Mouse (Mus musculus): Measurements from ENCODE around the gene Trappc1.

Gene Trappc1

DNA sequence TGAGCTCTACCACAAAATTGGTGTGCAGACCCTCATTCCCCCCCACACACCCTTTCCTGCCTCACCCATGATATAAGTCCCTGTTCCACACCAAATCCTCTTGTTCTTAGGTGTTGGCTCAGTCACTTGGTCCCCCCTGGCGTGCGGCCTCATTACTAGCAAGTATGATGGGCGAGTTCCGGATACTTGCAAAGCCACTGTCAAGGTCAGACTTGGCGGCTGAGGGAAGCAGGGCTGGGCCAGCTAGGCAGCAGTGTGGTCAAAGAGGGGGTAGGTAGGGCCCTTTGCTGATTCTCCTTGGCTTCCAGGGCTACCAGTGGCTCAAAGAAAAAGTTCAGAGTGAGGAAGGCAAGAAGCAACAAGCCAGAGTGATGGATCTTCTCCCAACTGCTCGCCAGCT lies 7.4 kb downstream of the Trappc1 start:
- no peak for DNase-seq

GRCm38 (mm10) chr11:69331929-69332405 lies 8.2 kb downstream of the Trappc1 start:
- DNase-seq, result peak; percentile 77 to 80

GRCm38 (mm10) chr11:69332713-69333253 lies 9.0 kb downstream of the Trappc1 start:
- no peak for DNase-seq

DNA sequence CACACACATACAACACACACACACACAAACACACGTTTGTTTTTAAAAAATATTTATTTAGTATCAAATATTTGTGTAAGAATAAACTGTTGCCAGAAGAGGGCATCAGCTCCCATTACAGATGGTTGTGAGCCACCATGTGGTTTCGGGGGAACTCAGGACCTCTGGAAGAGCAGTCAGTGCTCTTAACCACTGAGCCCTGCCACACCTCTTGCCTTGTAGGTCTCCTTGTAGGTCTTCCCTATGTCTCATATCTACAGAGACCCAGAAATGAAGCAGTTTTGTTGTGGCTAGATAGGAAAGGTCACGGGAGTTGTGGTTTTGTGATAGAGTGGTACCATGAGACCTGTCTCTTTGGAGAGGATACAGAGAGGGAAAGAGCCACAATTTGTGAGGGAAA lies 10.1 kb downstream of the Trappc1 start:
- no peak for DNase-seq

GRCm38 (mm10) chr11:69334796-69335195 lies 11.0 kb downstream of the Trappc1 start:
- no peak for DNase-seq

DNA sequence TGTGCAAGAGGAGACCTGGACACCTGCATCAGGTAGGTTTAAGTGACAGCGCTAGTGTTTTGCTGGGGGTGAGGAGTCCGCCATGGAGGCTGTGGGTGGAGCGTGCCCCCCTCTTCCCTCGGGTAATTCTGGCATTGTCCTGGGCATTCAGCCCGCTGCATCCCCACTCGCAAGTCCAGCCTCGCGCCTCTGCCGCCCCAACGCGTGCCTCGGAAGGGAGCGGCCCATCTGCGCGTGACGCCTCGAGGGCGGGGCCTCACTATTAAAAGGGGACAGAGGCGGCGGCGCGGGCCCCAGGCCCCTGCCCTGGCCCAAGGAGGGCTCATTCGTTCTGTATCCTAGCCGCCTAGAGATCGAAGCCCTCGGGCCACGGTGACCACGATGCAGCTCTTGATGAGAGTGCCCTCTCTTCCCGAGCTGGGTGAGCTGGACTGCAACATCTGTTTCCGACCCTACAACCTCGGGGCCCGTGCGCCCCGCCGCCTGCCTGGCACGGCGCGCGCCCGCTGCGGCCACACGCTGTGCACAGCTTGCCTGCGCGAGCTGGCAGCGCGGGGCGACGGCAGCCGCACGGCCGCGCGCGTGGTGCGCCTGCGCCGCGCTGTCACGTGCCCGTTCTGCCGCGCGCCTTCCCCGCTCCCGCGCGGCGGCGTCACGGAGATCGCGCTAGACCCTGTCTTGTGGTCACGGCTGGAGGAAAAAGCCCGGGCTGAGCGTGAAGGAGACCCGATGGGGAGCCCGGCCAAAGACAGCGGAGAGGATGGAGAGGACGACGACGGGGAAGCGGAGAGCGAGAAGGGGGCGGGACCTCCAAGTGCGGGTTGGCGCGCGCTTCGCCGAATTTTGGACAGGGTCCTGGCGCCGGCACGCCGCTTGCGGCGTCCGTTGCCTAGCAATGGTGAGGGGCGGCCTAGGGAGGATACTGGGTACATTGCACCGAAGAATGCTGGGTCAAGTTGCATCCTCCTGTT lies 16.7 kb downstream of the Trappc1 start, which contains the start of gene Rnf227:
TSS of gene Rnf227 (plus strand) at position 301 of the 971 bp plus-strand sequence.
- DNase-seq, result peak; percentile 76 to 77

DNA sequence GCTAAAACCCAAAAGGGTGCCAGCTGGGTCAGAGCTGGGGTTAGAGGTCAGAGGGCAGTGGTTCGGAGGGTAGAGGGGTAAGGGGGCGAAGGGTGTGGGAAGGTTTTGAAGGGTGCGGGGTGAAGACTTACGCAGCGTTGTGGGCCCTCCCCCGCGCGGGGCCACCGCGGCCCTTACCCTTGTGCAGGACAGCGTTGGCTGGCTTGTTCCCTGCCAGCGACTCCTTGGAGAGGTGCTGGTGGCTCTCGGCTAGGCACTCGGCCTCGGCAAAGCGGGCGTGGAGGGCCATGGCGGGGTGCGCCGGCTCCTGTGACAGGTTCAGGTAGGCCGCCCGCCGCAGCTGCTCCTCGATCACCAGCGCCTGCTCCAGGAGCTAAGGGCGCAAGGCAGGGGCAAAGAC lies 22.7 kb downstream of the Trappc1 start:
- no peak for DNase-seq

GRCm38 (mm10) chr11:69356544-69356943 lies 32.8 kb downstream of the Trappc1 start:
- no peak for DNase-seq

DNA sequence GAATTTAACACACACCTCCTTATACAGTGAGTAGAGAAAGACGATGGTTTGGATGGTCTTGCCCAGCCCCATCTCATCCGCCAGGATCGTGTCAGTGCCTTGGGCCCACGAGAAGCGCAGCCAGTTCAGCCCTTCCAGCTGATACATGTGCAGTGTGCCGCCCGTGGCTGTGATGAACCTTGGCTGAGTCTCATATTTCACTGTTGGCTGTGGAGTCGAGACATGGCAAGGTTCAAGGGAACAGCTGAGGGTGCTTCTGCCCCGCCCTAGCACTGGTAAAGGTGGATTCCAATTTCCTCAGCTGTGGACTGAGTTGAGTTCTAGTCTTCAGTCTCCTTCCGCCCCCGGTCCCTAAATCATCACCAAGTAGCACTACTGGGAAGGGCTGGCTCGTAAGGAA lies 33.9 kb downstream of the Trappc1 start:
- DNase-seq, result no peak

DNA sequence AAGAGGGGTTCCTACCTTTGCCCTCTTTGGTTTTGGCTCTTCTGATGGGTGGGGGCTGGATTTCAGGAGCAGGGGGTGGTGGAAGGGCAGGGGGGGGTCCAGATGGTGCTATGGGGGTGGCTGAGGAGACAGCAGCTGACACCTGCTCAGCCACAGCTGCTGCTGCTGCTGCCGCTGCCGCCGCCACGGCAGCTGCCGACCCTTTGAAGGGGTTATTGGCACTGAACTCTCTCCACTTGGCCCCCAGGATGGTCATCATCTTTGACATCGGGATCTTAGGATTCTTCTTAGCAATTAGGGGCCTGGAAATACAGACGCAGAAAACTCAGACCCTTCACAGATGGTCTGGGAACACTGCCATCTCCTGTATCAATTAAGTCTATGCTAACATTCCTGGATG lies 38.2 kb downstream of the Trappc1 start:
- DNase-seq, result no peak

- DNase-seq, result no peak
Measured at GRCm38 (mm10) chr11:69362479-69362878, 38.7 kb downstream of the Trappc1 start.

- no peak for DNase-seq
Measured at GRCm38 (mm10) chr11:69364376-69364775, 40.6 kb downstream of the Trappc1 start.

DNA sequence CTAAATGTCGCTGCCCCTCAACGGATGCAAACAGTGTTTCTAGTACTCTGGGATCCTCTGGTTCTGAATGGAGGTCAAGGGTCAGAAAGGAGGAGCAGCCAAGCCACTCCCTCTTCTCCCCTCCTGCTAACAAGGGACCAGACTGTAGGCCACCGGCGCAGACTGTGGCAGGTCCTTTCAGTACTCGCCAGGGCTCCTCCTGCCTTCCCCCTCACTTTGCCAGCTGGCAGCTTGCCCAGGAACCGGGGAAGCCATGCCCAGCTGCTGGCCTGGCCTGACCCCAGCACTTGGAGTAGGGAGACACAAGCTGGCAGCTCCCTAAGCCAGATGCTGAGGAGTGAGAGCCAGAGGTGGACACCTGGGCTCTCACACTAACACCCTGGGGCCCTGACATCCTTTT lies 41.1 kb downstream of the Trappc1 start:
- DNase-seq, result peak; percentile 82 to 89

GRCm38 (mm10) chr11:69365722-69366121 lies 41.9 kb downstream of the Trappc1 start:
- DNase-seq, result no peak

GRCm38 (mm10) chr11:69366157-69366854 lies 42.5 kb downstream of the Trappc1 start:
- peak; percentile 72 to 80 for DNase-seq

- no peak for DNase-seq
Measured at GRCm38 (mm10) chr11:69366855-69367615, 43.3 kb downstream of the Trappc1 start.

GRCm38 (mm10) chr11:69367616-69368355 lies 44.0 kb downstream of the Trappc1 start:
- DNase-seq, result no peak

DNA sequence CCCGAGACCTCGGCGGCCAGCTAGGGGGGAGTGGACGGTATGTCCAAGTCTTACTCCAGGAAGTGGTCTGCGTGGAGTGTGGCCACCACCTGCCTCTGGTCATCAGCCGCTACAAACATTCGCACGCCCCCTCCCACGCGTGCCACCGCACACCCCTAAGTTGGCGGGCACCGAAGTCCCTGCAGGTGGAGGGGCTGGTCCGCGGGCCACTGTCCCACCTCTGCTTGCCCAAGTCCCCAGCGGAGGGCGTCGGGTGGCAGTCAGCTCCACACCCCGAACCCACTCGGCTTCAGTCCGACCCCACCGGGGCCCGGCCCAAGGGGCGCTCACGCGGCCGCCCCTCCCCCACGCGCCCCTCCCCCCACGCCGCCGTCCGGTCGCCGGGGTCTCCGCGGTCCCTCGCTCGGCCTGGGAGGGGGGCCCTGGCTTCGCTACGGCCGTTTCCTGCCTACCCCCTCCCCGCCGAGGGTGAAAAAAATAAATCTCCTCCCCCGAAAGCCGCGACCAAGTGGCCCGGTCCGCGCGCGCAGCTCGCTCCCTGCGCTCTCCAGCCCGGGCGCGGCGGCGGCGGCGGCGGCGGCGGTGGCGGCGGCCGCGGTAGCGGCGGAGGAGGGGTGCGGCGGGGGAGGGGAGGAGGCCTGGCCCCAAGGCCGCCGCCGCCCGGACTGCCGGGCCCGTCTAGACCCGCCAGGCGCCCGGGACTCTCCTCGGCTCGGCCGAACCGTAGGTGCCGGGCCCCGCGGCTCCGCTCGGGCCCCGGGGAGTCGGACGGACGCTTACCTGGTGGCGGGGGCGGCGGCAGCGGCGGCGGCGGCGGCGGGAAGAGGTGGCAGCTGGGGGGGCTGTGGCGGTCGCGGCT lies 44.8 kb downstream of the Trappc1 start:
- DNase-seq, result peak; percentile 38 to 54

GRCm38 (mm10) chr11:69369215-69369989 lies 45.6 kb downstream of the Trappc1 start, which contains the start of gene Chd3:
Gene Chd3, minus strand, starts transcription at chr11:69369406.
- DNase-seq, result no peak

Data from cerebellum, postnatal 36 days (tissue).